Mouse (Mus musculus) brain, embryonic 14.5 days (tissue): Measurements from ENCODE around the gene Bbs9. TPM values are rescaled to one million over a fixed set of nuclear protein-coding genes. Genes with fewer than 3 reads are reported as not detected.
A peak's percentile ranks its signal among the peaks of the same experiment; 100 is the strongest.

ENCODE experiments used
- DNase-seq: peaks from one replicate; pipeline ENCODE4 v3.0.0-alpha.2; 2011; ENCODE audit warnings: low read depth
- CTCF ChIP-seq: fragments of 200-500 bp; IDR thresholded peaks from 2 replicates; pipeline ENCODE4 v1.5.1; 2012; ENCODE audit warnings: inconsistent platforms, mild to moderate bottlenecking, moderate library complexity, borderline replicate concordance; ENCODE audit not compliant: insufficient read depth, insufficient read length; ENCODE audit errors: extremely low read depth
- POLR2A ChIP-seq: fragments of 200-500 bp; IDR thresholded peaks from 2 replicates; pipeline ENCODE4 v1.6.1; 2012; ENCODE audit warnings: mild to moderate bottlenecking, inconsistent platforms, borderline replicate concordance; ENCODE audit not compliant: poor library complexity, insufficient read depth, insufficient read length, severe bottlenecking; ENCODE audit errors: extremely low read depth
- polyA plus RNA-seq: library from polyadenylated mRNA; depleted of rRNA; stranded (reverse); fragments of >200 nt; gene quantifications from 2 replicates; pipeline ENCODE4 v1.2.3, GENCODE M21; 2012

Bbs9 gene
- polyA plus RNA-seq, 1 experiment, result 21.4 TPM

DNA sequence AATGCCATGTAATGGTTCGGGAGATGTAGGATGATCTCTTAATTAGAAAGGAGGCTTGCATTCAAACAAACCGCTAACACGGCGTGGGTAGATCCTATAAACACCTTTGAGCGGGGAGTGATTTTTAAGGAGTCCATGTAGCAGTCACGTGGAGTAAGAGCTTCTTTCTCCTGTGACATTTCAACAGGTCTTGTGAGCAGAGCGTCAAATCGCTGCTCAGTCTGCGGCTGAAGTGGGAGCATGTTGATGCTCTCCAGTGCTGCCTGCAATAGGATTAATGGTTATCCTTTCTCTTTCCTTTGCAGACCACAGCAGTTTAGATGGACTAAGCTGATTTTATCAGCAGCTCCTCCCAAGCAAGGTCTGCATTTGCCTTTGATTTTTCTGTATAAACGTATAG, 750 bp downstream of the Bbs9 start:
- TF ChIP-seq POLR2A, result no peak
- TF ChIP-seq CTCF, result no peak
- DNase-seq, result peak; percentile 55

DNA sequence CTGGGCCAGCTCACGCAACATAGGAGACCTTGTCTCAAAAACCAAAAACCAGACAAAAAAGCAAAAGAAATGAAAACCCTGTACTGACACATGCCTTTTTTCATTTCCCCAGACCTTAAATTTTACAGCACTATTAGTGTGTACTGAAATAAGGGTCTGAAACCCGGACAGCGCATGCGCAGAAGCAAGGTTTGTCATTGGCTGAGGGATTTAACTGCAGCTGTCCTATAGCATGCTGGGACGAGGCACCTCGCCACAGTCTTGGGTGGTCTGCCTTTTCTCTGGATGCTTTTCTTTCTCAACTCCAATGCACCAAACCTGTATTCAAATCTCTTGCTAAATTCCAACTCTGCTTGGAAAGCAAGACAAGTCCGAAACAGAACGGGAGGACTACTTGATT, 3.4 kb downstream of the Bbs9 start:
- DNase-seq, result no peak
- TF ChIP-seq POLR2A (no peak), CTCF (no peak)

DNA sequence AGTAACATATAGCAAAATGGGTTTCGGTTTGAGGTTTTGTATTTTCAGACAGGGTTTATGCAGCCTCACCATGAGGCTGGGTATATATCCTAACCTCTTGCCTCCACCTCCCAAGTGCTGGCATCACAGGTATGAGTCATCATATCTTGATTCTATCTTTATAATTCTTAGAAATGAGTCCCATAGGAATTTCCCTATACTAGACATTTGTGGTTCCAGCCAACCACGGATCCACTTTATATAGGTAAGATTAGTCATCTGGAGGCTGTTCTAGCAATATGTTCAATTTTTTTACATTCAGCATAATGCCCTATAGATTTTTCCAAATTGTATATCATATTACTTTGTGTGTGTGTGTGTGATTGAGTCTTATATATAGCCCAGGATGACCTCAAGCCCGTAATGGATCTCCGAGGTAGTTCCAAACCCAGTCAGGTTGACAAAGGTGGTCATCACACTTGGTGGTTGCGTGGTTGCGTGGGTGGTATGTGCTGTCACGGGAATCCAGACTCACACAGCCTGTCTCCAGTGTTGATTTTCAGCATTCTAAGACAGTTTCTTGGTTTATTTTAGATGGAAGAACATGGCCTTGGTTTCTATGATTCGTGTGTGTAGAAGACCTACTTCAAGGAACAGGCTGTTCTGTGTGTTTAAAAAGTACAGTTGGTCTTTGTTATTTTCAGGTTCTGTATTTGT, 8.5 kb downstream of the Bbs9 start:
- no peak for TF ChIP-seq CTCF
- TF ChIP-seq POLR2A, result no peak
- DNase-seq, result no peak

DNA sequence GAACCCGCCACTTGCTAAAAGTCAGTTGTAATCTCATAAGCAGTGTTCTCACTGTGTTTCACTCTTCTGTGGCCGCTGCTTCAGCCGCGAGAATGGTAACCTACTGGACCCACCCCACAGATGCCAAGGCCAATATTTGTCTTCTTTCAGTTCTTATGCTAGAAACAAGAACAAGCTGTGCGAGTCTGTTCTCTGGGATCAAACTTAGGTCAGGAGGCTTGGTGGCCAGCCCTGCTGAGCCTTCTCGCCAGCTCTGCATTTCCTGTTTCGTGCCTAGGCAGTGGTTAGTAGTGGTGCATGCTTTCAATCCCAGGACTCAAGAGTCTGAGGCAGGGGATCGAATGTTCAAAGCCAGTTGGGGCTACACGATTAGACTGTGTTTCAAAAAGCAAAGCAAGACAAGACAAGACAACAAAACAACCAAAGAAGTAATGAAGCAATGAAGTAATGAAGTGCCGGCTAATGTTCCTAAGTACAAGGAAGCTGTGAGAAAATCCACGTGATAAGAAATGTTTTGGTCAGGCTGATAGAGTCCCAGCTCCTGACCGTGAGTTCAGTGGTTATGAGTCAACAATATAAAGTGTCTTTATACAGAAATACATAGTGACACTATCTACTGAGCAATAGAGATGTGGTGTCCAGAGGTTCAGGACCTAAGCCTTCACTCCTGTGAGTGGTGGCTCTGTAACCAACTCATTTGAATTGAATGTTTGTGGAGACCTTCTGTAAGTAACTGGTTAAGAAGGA, 9.2 kb downstream of the Bbs9 start:
- TF ChIP-seq CTCF, result no peak
- TF ChIP-seq POLR2A, result no peak
- no peak for DNase-seq

DNA sequence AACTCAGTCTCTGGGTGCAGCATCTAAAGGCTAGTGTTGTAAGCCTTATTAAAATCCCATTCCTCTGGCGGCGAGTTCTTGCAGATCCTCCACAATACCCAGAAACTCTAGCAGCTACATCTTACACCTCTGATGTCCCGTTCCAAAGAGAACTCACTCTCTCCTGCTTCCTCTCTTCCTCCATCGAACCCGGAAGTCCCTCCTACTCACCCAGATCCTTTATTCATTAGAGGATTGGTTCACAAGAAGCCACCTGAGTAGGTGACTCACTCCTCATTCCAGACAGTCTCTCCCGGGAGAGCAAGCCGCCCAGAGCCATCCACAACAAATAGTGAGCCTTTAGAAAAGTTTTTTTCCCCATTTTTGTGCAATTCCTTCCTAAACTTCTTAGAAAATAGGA, 10.7 kb downstream of the Bbs9 start:
- TF ChIP-seq CTCF, result no peak
- no peak for TF ChIP-seq POLR2A
- DNase-seq, result no peak

DNA sequence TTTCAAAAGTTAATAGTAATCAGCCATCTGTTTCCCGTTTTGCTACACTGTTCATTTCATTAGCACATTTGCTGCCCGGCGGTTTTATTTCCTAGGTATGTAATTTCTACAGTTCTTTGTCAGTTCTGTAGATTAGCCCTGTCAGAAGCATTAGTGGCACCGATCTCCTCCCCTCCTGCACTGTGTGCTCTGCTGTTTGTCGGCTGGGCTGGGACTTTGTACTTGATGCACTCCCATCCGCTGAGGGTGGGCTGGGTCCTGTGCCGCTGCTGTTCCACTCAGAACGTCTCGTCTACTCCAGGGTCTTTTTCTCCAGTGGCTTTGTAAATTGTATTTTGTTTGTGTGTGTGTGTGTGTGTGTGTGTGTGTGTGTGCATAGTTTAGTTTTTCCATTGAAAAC, 13.4 kb downstream of the Bbs9 start:
- TF ChIP-seq POLR2A, result no peak
- TF ChIP-seq CTCF, result no peak
- peak; percentile 17 for DNase-seq

DNA sequence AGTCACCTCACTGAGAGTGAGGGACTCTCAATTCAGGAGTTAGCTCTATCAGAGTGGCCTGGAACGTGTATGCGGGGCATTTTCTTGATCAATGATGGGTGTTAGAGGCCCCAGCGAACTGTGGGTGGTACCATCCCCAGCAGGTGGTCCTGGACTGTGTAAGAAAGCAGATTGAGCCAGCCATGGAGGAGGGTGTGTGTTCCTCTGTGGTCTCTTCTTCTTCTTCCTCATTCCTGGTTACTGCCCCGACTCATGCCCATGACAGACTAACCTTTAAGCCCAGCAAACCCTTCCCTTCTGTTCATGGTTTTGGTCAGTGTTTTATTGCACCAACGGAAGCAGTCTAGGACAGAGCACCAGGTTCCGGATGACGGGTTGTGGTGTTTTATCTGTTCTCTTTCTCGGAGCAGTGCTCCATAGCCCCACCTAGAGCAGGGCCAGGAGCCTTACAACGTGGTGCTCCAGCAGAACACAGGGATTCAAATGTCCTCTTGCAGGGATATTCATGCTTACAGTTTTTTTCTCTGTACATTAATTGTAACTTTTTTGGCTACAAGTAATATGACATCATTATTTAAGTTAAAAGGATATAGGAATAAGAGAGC, 18.8 kb downstream of the Bbs9 start:
- TF ChIP-seq POLR2A (no peak), CTCF (no peak)
- DNase-seq, result no peak

DNA sequence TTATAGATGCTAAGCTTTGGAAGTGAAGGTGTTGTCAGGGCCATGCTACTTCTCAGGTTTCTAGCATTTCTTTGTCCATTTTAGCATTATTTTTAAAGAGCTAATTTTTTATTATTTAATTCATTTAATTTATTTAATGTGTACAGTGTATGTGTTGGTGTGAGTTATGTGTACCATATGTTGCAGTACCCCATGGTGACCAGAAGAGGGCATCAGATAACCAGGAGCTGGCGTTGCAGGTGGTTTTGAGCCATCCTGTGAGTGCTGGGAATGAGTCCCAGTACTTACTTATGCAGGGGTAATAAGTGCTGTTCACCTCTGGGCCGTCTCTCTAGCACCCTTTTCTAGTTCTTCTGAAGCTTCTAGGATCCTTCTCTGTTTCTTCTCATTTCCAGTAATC, 19.6 kb downstream of the Bbs9 start:
- no peak for DNase-seq
- no peak for TF ChIP-seq POLR2A
- peak; percentile 26; the same call in 1 of the 2 replicates for TF ChIP-seq CTCF

DNA sequence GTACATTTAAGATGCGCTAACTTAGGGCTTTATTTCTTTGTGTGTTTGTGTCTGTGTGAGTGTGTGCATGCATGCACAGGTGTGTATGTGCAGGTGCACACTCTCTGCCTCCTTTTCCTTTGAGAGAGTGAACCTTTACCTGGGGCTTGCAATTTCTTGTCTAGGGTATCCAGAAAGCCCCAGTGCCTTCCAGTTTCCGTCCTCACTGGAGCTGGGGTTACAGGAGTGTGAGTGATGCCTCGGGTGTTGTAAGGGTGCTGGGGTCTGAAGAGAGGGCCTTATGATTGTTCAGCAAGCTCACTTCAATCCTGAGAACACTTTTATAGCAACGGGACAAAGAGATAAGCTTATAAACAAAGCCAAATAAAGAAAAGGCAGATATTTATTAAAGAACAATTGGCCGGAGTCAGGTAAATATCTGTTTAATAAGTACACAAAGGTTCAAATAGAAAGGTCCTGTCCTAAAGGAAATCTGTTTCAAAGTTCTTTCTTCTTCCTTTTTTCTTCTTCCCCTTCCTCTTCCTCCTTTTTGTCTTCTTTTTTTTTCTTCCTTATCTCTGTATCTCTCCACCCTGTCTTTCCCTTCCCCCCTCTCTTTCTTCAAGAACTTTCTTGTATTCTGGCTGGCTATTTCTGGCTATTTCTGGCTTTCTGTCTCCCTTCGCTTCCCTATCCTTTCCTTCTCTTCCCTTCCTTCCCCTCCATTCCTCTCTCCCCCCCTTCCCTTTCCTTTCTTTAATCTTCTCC, 21.7 kb downstream of the Bbs9 start:
- no peak for TF ChIP-seq POLR2A
- no peak for DNase-seq

DNA sequence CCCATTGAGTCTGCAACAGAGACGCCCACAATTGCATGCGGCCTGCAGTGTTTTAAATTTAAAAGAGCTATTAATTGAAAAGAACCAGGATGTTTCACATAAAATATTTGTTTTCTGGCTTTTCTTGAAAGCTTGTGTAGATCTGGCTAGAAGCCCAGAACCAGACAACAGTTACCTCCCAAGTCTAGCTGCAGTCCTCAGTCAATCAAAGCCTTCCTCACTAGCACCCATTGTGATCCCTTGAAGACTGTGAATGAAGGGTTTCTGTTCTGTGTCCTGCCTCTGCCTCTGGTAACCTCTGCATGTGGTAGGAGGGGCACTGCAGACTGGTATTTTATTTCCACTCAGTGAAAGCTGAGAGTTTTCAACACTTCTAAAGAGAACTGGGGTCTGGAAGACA, 27.5 kb downstream of the Bbs9 start:
- no peak for TF ChIP-seq POLR2A
- TF ChIP-seq CTCF, result no peak
- peak; percentile 69 for DNase-seq

DNA sequence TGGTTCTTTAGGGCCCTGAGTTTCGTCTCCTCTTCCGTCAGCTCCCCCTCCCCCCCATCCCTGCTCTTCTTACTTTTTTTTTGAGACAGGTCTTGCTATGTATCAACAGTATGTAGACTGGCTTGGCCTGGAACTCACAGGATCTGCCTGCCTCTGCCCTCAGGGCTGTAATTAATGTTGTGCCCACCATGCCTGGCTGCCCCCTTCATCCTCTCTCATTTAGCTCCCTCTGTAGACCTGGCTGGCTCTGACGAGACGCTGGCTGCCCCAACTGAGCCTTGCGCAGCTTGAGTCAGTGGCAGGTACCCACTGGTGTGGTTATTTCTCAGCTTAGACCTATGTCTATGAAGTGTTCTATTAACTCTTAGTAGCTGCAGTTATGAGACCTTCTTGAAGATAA, 28.1 kb downstream of the Bbs9 start:
- TF ChIP-seq POLR2A (no peak), CTCF (no peak)
- DNase-seq, result peak; percentile 5
